Mouse (Mus musculus) midbrain, embryonic 15.5 days (tissue): ENCODE measurements around the gene Cisd1. TPM values are rescaled to one million over a fixed set of nuclear protein-coding genes. Genes with fewer than 3 reads are reported as not detected.
A peak's percentile ranks its signal among the peaks of the same experiment; 100 is the strongest.

Experiments
- ATAC-seq: fragments of 200-750 bp; cut with Nextera tagmentation; replicated peaks from 2 replicates; pipeline ENCODE4 v1.8.0; 2017; ENCODE audit warnings: moderate TSS enrichment
- H3K27ac ChIP-seq: fragments of 300-500 bp; sonication (generic); 2 replicates; pipeline ENCODE4 v1.5.1; 2015; ENCODE audit warnings: mild to moderate bottlenecking, inconsistent platforms
- H3K27me3 ChIP-seq: fragments of 300-500 bp; sonication (generic); replicated peaks from 2 replicates; pipeline ENCODE4 v1.6.1; 2015; ENCODE audit warnings: inconsistent platforms
- H3K36me3 ChIP-seq: fragments of 300-500 bp; sonication (generic); replicated peaks from 2 replicates; pipeline ENCODE4 v1.6.1; 2015; ENCODE audit warnings: inconsistent platforms
- H3K4me1 ChIP-seq: fragments of 300-500 bp; sonication (generic); 2 replicates; pipeline ENCODE4 v1.6.1; 2015; ENCODE audit warnings: inconsistent platforms
- H3K4me2 ChIP-seq: fragments of 300-500 bp; sonication (generic); 2 replicates; pipeline ENCODE4 v1.6.1; 2015; ENCODE audit warnings: inconsistent platforms, mild to moderate bottlenecking, moderate library complexity
- H3K4me3 ChIP-seq: fragments of 300-500 bp; sonication (generic); 2 replicates; pipeline ENCODE4 v1.5.1; 2015; ENCODE audit warnings: mild to moderate bottlenecking, inconsistent platforms
- H3K9ac ChIP-seq: fragments of 300-500 bp; sonication (generic); 2 replicates; pipeline ENCODE4 v1.6.1; 2015; ENCODE audit warnings: mild to moderate bottlenecking, inconsistent platforms
- H3K9me3 ChIP-seq: fragments of 300-500 bp; sonication (generic); 2 replicates; pipeline ENCODE4 v1.6.1; 2016; ENCODE audit warnings: inconsistent platforms
- WGBS: fragments of 180-500 bp; shearing (Covaris S2); methylation state at CpG from one replicate; pipeline ENCODE4 v1.1.7; 2015; ENCODE audit warnings: mixed read lengths; 5-methylcytosine and 5-hydroxymethylcytosine counted together
- polyA plus RNA-seq: library from polyadenylated mRNA; unstranded; fragments of >200 nt; fragmentation: Nextera tagmentation; extraction: Ambion mirVana; gene quantifications from 2 replicates; pipeline ENCODE4 v1.2.1, GENCODE M21; 2015

Gene Cisd1
- polyA plus RNA-seq, 1 experiment from 2014 or later: 277 TPM

GRCm38 (mm10) chr10:71368128-71368940, 23.6 kb upstream of the Cisd1 start:
- Histone ChIP-seq H3K9me3 (no peaks in the 10 kb centered on the region), H3K27me3 (no peaks in the 10 kb centered on the region), H3K4me1 (no peaks in the 10 kb centered on the region), H3K4me2 (no peak overlapping the region), H3K27ac (no peak overlapping the region), H3K4me3 (no peak overlapping the region), H3K9ac (no peak overlapping the region), H3K36me3 (peaks cover 5% of the 10 kb centered on the region; the same call in 1 of the 2 replicates)
- ATAC-seq: 0 out of 2 replicates have a peak, but pooled peaks have one; percentile 42
- WGBS: 77% methylated on average over 16 of the region's 16 CpGs

- ATAC-seq: no peak
- H3K4me1 ChIP-seq: peaks cover 15% of the 10 kb centered on the region; the same call in 1 of the 2 replicates
- H3K4me2 ChIP-seq: no peak overlapping the region
- H3K27ac ChIP-seq: no peak overlapping the region
- 85% methylated on average over 10 of the region's 10 CpGs for WGBS
- H3K4me3 ChIP-seq: no peak overlapping the region
- no peak overlapping the region for H3K9ac ChIP-seq
- no peaks in the 10 kb centered on the region for H3K9me3 ChIP-seq
- H3K36me3 ChIP-seq: no peaks in the 10 kb centered on the region; the same call in 1 of the 2 replicates
- H3K27me3 ChIP-seq: no peaks in the 10 kb centered on the region
Measured at GRCm38 (mm10) chr10:71363858-71364257, 19.1 kb upstream of the Cisd1 start.

- H3K4me2 ChIP-seq: no peak overlapping the region
- WGBS: 82% methylated on average over 8 of the region's 8 CpGs
- no peak overlapping the region for H3K27ac ChIP-seq
- H3K27me3 ChIP-seq: no peaks in the 10 kb centered on the region
- H3K4me1 ChIP-seq: peaks cover 15% of the 10 kb centered on the region; the same call in 1 of the 2 replicates
- no peak overlapping the region for H3K9ac ChIP-seq
- H3K4me3 ChIP-seq: no peak overlapping the region
- no peak for ATAC-seq
- H3K36me3 ChIP-seq: no peaks in the 10 kb centered on the region; the same call in 1 of the 2 replicates
- H3K9me3 ChIP-seq: no peaks in the 10 kb centered on the region
Measured at GRCm38 (mm10) chr10:71363440-71363839, 18.7 kb upstream of the Cisd1 start.

DNA sequence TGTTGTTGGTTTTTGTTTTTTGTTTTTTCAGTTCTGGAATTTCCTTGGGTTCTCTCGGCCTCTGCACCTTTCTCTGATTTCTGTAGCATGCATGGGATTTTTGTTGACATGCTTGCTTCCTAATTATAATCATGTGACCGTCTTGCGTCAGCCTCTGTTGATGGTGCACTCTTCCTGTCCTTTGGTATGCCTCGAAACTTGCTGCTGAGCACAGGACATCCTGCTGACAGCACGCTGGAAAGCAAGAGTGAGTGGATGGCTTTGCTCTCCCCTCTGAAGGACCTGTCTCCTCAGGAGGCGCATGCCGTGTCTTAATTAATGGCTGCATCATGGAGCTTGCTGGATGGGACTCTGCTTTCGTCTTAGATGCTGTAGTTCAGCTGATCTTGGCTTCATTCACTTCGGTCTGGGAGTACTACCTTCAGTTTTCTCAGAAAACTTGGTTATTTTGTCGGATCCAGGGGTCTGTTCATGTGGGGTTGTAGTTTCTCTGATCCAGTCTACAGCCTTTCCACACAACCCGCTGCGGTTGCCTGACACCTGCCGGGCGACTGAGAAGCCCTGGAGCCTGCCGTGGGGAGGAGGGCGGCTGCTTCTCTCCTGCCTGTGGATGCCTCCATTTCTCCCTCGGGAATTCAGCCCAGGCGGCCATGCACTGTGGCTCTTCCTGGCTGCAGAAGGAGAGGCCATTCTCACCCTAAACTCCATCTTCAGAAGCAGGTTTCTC, 17.2 kb upstream of the Cisd1 start:
- Histone ChIP-seq H3K36me3 (no peaks in the 10 kb centered on the region; the same call in 1 of the 2 replicates), H3K27me3 (no peaks in the 10 kb centered on the region), H3K4me1 (peaks cover 15% of the 10 kb centered on the region; the same call in 1 of the 2 replicates), H3K9ac (no peak overlapping the region), H3K4me3 (no peak overlapping the region), H3K27ac (no peak overlapping the region), H3K4me2 (peak overlapping the region; percentile 35), H3K9me3 (no peaks in the 10 kb centered on the region)
- 17% methylated on average over 18 of the region's 18 CpGs for WGBS
- ATAC-seq: no peak

GRCm38 (mm10) chr10:71361044-71361443, 16.3 kb upstream of the Cisd1 start:
- Histone ChIP-seq H3K4me2 (no peak overlapping the region), H3K4me1 (peaks cover 15% of the 10 kb centered on the region; the same call in 1 of the 2 replicates), H3K4me3 (no peak overlapping the region), H3K27ac (no peak overlapping the region), H3K9ac (no peak overlapping the region), H3K9me3 (no peaks in the 10 kb centered on the region), H3K36me3 (no peaks in the 10 kb centered on the region; the same call in 1 of the 2 replicates), H3K27me3 (no peaks in the 10 kb centered on the region)
- 71% methylated on average over 7 of the region's 7 CpGs for WGBS
- ATAC-seq: no peak

GRCm38 (mm10) chr10:71354947-71355346, 10.2 kb upstream of the Cisd1 start:
- no peaks in the 10 kb centered on the region for H3K27me3 ChIP-seq
- 0 out of 2 replicates have a peak, but pooled peaks cover 7% of the 10 kb centered on the region for H3K36me3 ChIP-seq
- H3K4me2 ChIP-seq: no peak overlapping the region
- no peak overlapping the region for H3K27ac ChIP-seq
- 0 out of 2 replicates have a peak, but pooled peaks cover 2% of the 10 kb centered on the region for H3K4me1 ChIP-seq
- 91% methylated on average over 12 of the region's 12 CpGs for WGBS
- ATAC-seq: no peak
- H3K9ac ChIP-seq: no peak overlapping the region
- no peaks in the 10 kb centered on the region for H3K9me3 ChIP-seq
- H3K4me3 ChIP-seq: no peak overlapping the region

- Histone ChIP-seq H3K4me3 (no peak overlapping the region), H3K36me3 (0 out of 2 replicates have a peak, but pooled peaks cover 7% of the 10 kb centered on the region), H3K27ac (no peak overlapping the region), H3K9ac (no peak overlapping the region), H3K4me1 (peaks cover 13% of the 10 kb centered on the region), H3K9me3 (no peaks in the 10 kb centered on the region), H3K4me2 (no peak overlapping the region), H3K27me3 (no peaks in the 10 kb centered on the region)
- 86% methylated on average over 9 of the region's 9 CpGs for WGBS
- ATAC-seq: no peak
Measured at GRCm38 (mm10) chr10:71353850-71354249, 9.1 kb upstream of the Cisd1 start.

DNA sequence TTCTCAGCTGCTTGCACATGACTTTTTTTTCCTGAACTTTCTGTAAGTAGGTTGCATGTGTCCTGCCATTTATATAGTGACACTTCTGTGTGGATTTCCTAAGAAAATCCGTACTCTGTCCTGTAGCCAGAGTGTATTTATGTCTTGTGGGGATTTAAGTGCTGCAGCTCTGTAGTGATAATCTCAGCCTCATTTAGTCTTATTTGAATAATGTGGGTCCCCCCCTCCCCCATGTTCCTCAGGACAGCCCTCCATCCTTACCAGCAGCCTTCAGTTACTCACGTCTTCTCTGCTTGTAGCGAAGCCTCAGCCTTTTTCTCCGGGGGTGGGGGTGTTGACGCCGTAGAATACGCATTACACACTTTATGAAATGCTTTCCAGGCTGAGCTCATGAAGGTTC, 6.5 kb upstream of the Cisd1 start:
- Histone ChIP-seq H3K4me3 (no peak overlapping the region), H3K9me3 (no peaks in the 10 kb centered on the region), H3K27me3 (no peaks in the 10 kb centered on the region), H3K4me2 (no peak overlapping the region), H3K27ac (no peak overlapping the region), H3K4me1 (peaks cover 24% of the 10 kb centered on the region), H3K9ac (no peak overlapping the region), H3K36me3 (0 out of 2 replicates have a peak, but pooled peaks cover 7% of the 10 kb centered on the region)
- ATAC-seq: no peak
- WGBS: 86% methylated on average over 7 of the region's 7 CpGs

- Histone ChIP-seq H3K27me3 (no peaks in the 10 kb centered on the region), H3K4me1 (peaks cover 31% of the 10 kb centered on the region), H3K27ac (no peak overlapping the region), H3K4me2 (peak overlapping the region; percentile 93), H3K4me3 (peak overlapping the region; percentile 81), H3K9me3 (no peaks in the 10 kb centered on the region), H3K9ac (no peak overlapping the region; the same call in 1 of the 2 replicates), H3K36me3 (0 out of 2 replicates have a peak, but pooled peaks cover 7% of the 10 kb centered on the region)
- ATAC-seq: no peak
- 89% methylated on average over 1 of the region's 1 CpGs for WGBS
Measured at GRCm38 (mm10) chr10:71349290-71349689, 4.5 kb upstream of the Cisd1 start.

DNA sequence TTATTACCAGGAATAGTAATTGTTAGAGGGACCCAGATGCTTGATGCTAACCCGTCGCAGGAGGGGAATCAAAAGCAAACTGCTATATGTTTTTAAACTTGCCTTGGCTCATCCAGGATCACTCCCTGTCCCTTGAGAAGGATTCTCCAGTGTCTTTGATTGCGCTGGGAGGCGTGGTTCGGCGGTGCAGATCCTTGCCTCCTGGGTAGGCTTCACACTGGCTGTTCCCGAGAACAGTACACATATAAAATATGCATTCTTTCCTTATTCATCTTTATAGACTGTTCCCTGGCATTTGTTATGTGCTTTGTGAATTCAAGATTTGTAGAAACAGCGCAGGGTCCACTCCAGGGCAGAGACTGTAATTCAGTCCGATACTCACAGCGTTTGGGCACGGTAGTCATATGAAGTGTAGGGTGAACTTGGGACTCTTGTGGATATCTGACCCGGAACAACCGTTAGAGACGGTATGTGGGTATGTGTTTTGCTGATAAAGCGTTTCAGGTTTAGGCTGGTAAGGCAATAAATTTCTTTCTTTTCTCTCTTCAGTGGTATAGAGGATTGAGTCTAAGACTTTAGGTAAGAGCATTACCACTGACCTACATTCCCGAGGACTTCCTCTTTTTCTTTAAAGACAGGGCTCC, 4.0 kb upstream of the Cisd1 start:
- Histone ChIP-seq H3K9me3 (no peaks in the 10 kb centered on the region), H3K9ac (peak overlapping the region; percentile 92), H3K36me3 (0 out of 2 replicates have a peak, but pooled peaks cover 7% of the 10 kb centered on the region), H3K27me3 (no peaks in the 10 kb centered on the region), H3K4me3 (peak overlapping the region; percentile 81), H3K4me2 (peak overlapping the region; percentile 93), H3K27ac (peak overlapping the region; percentile 90; the same call in 1 of the 2 replicates), H3K4me1 (peaks cover 36% of the 10 kb centered on the region)
- no peak for ATAC-seq
- WGBS: 21% methylated on average over 16 of the region's 16 CpGs

DNA sequence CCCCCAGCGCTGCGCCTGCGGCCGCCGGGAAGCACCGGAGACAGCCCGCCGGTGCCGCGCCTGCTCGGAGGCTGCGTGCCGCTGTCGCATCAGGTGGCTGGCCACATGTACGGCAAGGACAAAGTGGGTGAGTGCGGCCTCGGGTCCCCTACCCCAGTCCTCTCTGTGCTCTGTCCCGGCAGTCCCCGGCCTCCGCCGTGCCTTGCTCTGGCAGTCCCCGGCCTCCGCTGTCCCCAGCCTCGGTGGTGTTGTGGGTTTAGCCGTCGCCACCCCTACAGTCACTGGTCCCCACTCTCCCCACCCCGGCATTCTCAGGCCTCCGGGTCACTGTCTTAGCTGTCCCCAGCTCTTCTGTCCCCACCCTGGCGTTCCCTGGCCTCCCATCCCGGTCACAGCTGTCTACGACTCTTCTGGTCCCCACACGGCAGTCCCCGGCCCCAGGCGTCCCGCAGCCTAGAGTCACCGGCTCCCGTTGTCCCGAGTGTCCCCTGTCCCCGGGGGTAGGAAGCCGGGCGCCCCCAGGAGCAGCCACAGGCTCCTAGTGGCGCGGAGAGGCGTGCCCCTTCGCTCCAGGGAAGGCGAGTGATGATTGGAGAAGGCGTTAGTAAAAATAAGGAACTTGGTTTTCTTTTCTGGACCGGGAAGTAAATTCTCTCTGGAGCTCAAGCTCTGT, 3.3 kb upstream of the Cisd1 start:
- no peaks in the 10 kb centered on the region for H3K9me3 ChIP-seq

More for the DNA sequence above, 3.3 kb upstream of the Cisd1 start:
- peak; percentile 65 for ATAC-seq
- 0 out of 2 replicates have a peak, but pooled peaks cover 7% of the 10 kb centered on the region for H3K36me3 ChIP-seq
- peaks cover 43% of the 10 kb centered on the region for H3K4me1 ChIP-seq
- peak overlapping the region; percentile 92 for H3K9ac ChIP-seq
- H3K4me3 ChIP-seq: peak overlapping the region; percentile 81
- no peaks in the 10 kb centered on the region for H3K27me3 ChIP-seq
- peak overlapping the region; percentile 93 for H3K4me2 ChIP-seq
- peak overlapping the region; percentile 90 for H3K27ac ChIP-seq
- under 1% methylated on average over 48 of the region's 48 CpGs for WGBS
